Mouse (Mus musculus) thymus, postnatal 0 days (tissue): Measurements from ENCODE around the gene Cds1. TPM values are rescaled to one million over a fixed set of nuclear protein-coding genes. Genes with fewer than 3 reads are reported as not detected.

Source experiments
- DNase-seq: peaks from one replicate; pipeline ENCODE4 v3.0.0-alpha.2; 2015; ENCODE audit warnings: low spot score
- polyA plus RNA-seq: library from polyadenylated mRNA; unstranded; fragments of >200 nt; fragmentation: Nextera tagmentation; extraction: Ambion mirVana; gene quantifications from 2 replicates; pipeline ENCODE4 v1.2.1, GENCODE M21; 2015

Gene Cds1
- polyA plus RNA-seq, 1 experiment from 2014 or later, result 15.7 TPM

DNA sequence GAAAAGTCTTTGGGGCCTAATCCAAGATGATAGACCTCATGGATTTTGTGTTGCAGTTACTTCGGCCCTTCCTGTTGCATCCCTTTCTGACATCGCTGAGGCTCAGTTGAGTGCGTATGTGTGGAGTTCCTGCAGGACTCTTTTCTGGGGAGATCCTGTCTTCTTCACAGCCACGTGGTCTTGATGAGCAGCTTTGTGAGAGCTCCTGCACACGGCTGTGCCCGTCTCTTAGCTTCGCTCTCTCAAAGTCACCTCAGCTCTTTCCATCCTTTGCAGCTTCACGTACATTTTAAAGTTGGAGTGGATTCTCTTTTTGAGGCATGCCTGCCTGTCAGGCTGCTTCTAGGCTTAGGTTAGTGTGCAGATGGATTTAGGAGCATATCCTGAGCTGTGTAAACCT lies 11.6 kb downstream of the Cds1 start:
- no peak for DNase-seq

DNA sequence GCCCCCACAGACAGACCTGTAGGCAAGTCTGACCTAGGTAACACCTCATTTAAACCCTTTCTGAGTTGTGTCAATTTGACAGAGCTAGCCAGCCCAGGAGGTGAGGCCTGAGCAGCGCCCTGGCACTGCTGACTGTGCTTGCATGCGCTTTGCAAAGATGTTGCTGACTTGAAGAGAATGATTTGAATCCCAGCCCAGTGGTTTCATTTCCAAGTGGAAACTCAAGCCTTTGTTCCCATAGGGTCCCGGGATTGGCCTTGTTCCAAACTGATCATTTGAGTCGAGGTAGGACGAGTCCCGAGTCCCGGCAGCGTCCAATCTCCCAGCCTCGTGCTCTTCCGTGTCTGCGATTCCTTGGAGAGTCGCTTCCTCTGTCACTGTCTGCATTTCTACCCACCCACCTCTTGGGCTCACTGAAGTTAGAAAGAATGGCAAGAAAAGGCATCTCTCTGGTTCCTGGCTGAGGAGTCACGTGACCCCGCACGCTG lies 14.5 kb downstream of the Cds1 start:
- no peak for DNase-seq

DNA sequence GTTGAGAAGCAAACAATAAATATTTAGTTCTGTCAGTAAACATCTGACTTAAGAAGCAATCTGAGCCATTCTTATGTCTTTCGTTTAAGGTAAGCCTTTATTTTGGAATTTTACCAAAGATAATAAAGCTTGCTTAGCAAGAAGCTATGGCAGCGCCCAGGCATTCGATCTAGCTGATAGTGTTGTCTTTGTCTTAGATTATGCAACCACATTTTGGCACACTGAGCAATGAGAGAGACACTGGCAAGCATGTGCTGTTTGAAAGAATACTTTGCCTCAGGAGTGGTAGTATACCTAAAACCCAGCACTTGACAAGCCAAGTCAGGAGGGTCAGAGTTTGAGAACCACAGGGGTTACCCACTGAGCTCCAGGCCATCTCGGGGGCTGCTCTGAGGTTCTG lies 16.0 kb downstream of the Cds1 start:
- no peak for DNase-seq

DNA sequence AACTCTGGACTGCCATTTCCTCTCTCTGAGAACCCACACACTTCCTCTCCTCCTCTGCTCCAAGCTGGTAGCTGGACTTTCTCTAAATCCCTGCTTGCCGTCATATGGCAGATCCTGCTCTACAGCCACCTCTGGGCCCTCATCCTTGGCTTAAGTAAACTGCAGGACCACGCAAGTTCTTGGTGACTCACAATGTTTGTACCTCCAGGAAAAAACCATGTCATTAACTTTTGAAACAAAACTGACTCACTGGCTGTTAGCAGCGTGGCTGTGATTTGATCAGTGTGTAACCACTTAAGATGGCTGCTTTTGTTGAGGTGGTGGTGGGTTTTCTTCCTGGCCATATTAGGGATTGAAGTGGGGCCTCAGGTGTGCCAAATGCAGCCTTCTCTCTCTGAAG lies 19.4 kb downstream of the Cds1 start:
- no peak for DNase-seq

DNA sequence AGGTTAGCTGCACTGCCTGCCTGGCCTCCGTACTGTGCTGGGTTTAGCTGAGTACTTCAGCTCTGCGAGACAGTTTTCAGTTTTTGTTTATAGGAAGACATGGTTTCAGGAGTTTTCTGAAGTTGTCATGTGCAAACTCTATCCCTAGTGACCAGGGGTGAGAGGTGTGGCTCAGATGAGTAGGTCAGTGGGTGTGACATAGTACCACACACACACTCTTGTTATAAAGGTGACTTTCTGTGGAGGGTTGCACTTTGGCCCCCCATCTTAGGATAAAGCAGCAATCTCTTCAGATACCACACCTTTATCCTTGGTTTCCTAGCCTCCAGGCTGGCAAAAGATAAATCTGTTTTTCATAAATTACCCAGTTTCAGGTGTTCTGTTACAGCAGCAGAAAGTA lies 19.9 kb downstream of the Cds1 start:
- DNase-seq, result no peak

DNA sequence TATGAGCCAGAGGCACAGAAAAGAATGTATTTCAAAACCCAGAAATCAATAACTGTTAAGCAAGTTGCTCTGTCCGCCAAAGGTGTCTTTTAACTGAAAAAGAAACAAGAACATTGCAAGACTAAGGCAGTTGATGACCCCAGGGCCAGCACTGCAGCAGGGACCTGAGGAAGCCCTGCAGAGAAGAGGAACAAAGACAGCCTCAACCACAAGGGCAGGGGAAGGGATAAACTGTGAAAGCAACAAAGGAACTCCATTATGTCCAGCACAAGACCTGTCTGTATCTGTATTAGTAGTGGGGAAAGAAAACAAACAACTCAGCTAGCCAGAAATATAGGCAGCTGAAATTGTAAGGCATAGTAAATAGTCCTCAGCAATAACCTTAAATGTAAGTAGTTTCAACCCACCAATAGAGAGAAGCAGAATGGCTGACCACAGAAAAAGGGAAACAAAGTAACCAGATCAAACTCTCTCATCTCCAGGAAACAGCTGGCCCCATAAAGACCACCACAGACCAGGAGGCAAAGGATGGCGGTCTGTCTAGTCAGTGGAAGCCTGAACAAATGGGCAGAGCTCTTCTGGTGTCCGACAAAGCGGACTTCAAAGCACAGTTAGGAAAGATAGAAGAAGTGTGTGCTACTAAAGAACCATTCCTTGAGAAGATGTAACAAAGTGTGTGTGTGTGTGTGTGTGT lies 21.1 kb downstream of the Cds1 start:
- DNase-seq, result no peak

DNA sequence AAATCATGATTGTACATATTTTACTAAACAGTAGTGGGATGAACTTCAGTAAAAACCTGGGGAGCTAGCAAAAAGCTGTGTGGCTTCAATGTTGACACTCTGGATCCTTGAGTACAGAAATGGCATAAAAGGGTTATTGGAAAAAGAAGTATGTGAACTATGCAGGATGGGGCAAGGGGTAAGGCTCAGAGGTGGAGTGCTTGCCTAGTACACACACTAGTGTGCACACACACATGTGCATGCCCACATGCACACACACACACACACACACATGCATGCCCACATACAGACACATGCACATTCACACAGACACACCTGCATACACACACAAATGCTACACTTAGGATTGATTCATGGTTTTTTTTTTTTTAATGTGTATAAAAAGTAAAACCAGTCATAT lies 24.8 kb downstream of the Cds1 start:
- DNase-seq, result no peak

DNA sequence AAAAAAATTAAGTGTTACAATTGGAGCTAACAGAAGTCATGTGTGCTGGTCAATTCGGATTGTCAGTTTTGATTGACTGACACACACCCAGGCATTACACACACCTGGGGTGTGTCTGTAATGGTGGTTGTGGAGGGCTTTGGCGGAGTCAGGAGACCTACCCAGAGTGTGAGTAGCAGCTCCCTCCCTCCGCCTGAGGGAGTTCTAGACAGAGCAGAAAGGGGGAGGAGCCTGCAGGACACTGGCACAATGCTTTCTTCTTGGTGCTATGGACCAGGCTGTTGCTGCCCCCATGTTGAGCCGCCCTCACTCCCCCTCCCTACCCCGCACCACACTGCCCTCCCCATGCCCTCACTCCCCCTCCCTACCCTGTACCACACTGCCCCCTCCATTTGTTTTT lies 25.6 kb downstream of the Cds1 start:
- no peak for DNase-seq

DNA sequence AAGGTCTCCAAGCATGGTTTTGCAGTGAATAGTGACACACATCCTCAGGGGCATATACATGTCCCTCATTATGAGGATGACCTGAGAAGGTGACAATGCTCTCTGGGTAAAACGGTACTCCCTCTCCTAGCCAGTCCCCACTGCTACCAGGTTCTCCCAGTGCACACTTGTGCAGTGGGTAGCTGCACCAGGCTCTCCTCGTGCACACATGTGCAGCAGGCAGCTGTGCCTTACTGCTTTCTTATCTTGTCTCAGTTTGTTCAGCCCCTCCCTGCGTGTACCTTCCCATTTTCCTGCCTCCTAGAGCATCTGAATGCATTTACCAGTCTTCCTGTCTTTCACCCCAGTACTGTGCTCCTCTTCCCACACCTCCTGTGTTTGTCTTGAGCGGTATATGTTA lies 27.7 kb downstream of the Cds1 start:
- no peak for DNase-seq

DNA sequence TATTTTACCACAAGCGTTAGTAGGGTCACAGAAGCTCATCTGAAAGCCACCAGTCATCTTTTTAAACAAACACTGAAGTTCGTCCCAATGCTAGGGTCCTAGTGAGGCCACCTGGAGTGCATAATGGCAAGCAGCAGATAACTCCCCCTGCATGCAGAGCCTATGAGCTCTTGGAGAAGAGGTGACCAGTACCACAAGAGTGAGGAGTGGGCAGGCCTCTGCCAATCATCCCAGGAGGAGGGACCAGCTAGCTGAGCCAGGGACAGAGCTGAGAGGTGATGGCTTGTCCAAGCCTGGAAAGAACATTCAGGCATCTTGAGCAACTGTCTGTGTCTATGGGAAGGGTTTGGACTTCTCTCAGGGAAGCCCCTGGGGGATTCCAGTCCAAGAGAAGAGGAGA lies 37.0 kb downstream of the Cds1 start:
- DNase-seq, result no peak

DNA sequence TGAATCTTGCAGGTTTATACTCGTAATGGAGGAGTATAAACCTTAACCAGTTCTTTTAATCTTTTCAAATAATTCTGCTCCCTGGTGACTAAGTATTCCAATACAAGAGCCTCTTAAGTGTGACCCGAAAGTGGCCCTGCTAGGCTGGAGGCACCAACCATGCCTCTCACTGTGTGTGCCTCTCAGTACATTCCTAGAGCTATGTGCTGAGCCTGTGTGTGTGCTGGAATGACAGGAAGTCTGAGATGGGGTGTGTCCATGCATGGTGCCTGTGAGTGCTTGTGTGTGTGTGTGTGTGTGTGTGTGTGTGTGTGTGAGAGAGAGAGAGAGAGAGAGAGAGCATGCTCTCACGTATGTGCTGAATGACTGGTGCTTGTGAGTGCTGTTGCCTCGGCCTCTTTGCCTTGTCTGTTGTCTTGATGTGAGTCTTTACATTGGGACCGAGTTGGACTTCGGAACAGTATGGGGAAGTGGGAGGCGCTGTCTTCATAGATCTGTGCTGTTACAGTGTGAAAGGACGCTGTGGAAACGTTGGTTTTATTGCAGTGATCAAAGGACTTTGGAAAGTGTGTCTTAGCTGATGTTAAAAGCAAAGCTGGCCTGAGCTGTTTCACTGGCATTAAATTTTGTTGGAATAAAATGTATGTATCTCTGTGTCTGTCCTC lies 37.6 kb downstream of the Cds1 start:
- DNase-seq, result no peak

DNA sequence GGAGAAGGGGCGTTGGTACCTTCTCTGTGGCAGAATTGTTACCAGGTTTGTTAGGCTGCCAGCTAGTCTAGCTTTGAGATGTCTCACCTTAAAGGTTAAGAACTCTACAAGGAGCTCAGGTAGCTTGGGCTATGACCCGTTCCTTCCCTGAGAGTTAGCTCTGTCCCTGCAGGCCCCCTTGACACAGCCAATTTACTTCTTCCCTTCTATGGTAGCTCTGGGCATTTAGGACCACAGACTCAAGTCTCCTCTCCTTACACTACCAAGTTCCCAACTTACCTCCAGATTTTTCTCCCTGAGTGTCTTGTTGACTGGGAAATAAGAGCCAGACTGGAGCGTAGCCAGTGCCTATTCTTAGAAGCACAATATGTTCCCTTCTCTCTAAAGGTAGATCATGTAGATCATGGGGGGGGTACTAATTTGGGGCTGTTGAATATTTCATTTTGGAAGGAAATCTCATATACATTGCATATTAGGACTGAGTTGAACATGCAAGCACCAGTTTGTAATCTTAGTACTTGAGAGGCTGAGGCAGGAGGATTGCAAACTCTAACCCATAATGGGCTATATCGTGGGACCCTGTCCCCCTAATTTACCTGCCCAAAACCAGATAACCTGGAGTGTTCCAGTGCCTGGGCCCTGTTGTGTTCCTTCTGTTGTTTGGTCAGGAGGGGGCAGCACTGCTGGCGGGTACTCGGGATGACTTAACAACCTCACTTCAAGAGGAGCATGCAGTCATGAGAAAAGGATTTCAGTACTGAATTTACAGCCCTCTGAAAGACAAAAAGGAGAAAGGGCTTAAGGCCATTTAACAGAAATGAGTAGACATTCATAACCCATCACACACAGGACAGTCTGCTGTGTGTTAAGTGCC lies 46.6 kb downstream of the Cds1 start:
- DNase-seq, result peak; percentile 4

DNA sequence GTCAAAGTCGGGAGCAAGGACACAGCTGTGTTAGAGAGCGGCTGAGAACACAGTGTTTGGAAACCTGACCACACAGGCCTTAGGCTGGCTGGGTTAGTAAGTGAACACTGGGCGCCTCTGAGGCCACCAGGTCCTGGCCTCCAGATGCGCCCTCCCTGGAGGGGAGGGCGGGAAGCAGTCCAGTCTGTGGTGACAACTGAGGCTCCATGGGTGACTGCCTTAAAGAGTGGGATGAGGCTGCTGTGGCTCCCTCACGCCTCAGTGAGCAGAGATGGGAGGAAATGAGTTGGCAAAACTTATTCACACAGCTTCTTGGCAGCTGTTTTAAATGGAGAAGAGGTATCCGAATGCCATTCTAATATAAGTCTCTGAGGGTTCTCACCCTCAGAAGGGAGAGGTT lies 51.9 kb downstream of the Cds1 start:
- DNase-seq, result no peak

DNA sequence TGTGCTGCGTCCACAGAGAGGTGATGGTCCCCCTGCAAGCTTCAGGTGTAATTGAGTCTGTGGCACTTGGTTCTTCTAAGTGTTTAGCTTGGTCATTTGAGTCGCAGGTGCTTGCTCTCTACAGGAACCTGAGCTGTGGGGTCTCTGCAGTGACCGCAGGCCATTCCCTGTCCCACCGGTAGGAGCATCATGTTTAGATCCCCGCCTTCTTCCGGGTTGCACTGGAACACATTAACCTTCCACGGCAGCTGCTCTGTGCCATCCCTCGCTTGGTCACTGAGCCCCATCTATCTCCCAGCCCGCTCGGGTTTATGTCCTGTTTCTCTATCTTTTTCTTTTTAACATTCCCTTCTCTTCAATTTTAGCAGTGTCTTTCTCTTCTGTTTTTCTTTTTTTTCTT lies 54.3 kb downstream of the Cds1 start:
- DNase-seq, result no peak

DNA sequence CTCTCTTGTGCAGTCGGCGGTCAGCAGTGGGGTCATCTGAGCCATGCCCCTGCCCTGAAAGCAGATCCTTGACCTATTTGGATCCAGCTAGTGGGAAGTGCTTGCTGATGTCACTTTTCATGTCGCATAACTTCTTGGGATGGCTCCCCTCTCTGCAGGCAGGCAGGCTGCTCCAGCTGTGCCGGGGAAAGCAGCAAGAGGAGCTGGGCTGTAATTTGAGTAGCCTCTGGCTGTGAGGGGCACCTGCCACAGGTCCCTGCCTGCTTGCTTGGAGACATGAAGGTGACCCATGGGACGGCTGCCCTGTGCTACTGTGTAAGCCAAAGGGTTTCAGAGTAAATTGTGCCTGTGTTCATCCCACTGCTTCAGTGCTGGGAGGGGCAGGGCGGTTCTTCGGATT lies 54.9 kb downstream of the Cds1 start:
- no peak for DNase-seq

DNA sequence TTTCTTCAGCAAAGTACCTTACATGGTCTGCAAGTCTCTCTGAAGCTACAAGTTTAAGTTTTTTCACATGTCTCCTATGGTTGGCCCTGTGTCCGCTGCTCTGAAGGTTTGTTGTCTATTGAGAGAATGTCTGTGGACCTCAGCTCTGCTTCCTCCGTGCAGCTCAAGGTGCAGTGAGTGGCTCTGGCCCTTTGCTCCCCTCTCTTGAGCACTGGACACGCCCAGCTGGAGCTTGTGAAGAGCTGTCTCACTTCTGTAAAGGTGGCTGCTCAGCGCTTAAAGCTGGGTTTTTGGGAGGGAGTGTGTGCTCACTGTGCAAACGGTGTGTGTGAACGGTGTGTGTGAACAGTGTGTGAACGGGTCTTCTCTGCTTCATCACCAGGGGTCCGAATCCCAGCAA lies 56.1 kb downstream of the Cds1 start:
- DNase-seq, result no peak

DNA sequence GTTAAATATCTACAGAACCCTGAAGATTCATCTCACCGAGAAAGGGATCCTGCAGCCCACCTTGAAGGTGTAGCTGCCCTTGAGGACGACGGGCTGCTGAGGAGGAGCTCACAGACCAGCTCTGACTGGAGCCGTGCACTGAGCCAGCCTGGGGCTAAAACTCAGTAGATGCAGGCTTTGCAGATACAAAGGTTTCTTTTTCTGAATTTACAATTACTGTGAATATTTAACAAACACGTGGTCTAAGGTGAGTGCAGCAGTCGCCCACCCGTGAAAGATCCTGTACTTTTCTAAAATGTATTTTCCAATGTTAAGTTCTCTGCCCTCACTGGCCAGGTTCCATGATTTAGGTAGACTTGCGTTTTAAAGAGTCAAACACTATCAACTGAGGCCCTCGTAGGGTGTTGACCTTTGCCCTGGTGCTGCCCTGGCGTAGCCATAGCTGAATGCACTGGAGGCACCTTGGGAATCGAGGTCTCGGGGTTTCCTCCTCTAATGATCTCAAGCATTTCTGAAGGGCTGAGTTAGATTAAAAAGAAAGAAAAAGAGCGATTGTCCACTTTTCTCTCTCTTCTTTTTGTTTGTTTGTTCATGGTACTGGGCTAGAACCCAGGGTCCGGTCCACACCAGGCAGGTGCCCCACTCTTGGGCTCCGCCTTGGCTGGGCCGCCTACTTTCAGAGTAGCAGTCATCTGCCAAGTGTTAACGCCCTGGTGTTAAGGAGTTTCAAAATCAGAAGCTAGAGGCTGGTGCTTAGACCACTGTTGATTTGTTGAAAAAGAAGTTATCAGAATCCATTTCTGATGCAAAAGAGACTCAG lies 56.8 kb downstream of the Cds1 start:
- DNase-seq, result no peak

DNA sequence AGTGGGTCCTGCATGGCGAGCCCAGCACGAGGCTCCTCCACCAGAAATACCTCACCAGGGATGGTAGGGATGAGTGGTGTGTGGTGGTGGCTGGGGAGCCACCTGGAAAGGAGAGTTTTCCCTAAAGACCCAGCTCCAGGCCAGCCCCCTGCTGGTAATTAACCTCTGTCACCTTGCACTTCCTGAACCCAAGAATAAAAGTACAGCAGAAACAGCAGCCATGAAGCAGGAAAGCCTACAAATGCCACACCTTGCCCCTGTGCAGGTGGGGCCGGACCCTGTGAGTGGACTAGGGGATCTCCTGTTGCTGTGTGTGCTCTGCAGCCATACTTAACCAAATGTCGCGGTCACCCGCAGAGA lies 57.4 kb downstream of the Cds1 start:
- DNase-seq, result no peak

DNA sequence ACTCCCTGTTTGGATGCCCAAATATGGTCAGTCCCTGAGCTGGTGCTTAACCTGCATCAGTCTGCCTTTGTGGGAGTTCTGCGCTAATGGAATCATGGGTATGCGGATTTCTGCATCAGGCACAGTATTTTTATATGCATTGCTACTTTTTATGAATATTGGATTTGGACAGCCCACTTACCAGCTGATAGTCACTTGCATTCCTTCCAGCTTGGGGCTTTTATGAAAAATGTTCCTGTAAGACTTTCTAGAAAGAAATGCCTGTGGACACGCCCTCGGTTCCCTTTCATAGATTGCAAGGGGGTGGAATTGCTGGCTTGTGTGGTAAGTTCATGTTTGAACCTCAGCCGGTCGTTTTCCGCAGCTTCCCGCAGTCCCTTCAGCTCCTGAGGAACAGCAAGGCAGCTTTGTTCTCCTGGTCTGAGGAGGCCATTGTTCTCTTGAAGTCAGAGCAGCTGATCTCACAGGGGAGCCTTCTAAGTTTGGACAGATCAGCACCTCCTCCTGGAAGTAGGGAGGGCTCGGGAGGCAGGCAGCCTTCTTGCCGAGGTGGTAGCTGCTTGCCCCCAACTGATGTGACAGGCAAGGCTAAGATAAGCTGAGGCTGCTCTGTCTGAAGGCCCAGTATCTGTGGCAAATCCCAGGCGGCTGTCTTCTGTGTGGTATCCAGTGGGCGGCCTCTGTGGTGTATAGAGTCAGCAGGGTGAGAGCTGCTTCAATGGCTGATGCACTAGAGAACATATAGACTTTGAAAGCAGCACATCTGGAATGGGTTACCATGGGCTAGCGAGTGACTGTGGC lies 60.4 kb downstream of the Cds1 start:
- no peak for DNase-seq

DNA sequence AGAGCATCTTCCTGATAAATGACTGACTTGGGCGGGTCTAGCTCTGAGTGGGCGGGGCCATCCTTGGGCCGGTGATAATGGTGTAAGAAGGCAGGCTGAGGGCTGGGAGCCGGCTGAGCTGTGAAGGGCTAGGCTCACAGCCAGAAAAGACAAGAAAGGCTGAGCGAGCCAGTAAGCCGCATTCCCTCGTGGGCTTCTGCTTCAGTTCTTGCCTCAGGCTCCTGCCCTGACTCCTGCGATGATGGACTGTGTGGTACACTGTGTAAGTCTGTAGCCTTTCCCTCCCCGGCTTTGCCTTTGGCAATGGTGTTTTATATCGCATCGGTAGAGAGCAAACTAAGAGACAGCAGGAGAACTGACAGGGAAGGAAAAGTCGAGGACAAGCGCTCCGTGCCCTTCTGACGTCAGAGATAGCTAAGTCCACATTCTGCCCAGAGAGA lies 61.6 kb downstream of the Cds1 start:
- no peak for DNase-seq

DNA sequence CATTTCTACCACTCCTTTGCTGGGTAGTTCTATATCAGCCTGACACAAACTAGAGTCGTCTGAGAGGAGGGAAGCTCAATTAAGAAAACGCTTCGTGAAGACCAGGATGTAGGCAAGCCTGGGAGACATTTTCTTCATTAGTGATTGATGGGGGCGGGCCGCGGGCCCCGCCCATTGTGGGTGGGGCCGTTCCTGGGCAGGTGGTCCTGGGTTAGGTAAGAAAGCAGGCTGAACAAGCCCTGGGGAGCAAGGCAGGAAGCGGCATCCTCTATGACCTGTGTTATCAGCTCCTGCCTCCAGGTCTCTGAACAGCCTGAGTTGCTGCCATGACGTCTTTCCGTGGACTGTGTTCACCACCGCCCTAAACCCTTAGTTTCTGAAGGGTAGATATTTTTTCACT lies 62.5 kb downstream of the Cds1 start:
- DNase-seq, result no peak
